Mouse (Mus musculus) left cerebral cortex, postnatal 25 days (tissue): ENCODE results near the gene Cdr2l. TPM values are rescaled to one million over a fixed set of nuclear protein-coding genes. Genes with fewer than 3 reads are reported as not detected.

Experiments
- DNase-seq, 2 experiments: peaks; one replicate each; pipeline ENCODE4 v3.0.0; 2022; ENCODE audit warnings: low spot score in 2 of 2, mixed read lengths in 1 of 2
- intact Hi-C: fragments of 180-260 bp; cut with DNase I; formaldehyde crosslinking; loops from one replicate; pipeline ENCODE4 v1.15.1; 2025
- total RNA-seq, 2 experiments: library from RNA; stranded (reverse); gene quantifications; 2 replicates each; pipeline ENCODE4 v1.2.3; 2021

The Cdr2l gene
- total RNA-seq, 2 experiments from 2014 or later: 19.8 to 20.9 TPM

GRCm38 (mm10) chr11:115400126-115400525, 18.4 kb downstream of the Cdr2l start:
- intact Hi-C loops: no loop called here
- DNase-seq: no peak

DNA sequence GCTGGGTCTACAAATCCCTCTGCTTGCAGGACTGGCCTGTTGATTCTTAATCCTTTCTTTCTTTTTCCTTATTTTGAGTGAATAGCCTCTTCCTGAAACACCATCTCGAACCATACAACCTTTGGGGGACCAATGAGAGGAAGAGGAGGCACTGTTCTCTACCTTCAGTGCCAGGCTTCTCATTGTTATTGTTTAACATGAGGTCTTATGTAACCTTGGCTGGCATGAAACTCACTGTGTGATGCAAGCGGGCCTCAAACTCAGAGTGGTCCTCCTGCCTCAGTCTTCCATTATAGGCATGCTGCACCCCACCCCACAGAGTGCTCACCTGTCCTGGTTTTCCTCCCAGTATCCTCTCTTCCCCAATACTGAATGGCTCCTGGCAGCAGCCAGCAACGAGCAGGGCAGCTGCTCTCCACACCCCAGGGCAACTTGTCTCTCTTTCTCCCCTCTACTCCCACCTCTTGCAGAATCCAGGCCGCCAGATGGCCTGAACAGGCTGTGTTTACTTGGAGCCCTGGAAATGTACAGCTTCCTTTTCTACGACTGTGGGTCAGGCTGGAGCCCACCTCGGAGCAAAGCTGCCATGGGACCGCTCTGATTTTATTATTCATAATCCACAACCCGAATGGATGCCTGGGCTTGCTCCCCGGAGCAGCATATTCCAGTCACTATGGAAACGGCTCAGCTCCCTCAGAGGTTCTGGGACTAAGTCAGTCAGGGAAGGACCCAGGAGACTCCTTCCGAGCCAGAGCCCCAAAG, 19.1 kb downstream of the Cdr2l start:
- peak; percentile 46 to 76 for DNase-seq
- intact Hi-C loops: no loop called here

GRCm38 (mm10) chr11:115403338-115404124, 21.8 kb downstream of the Cdr2l start, which contains the start of gene Mrpl58:
Gene Mrpl58 (plus strand): TSS chr11:115403752.
- intact Hi-C loops: no loop called here
- peak; percentile 89 to 90 for DNase-seq

- DNase-seq: no peak
Measured at GRCm38 (mm10) chr11:115405723-115406122, 24.0 kb downstream of the Cdr2l start.

GRCm38 (mm10) chr11:115406858-115407401, 25.2 kb downstream of the Cdr2l start:
- no peak for DNase-seq
- intact Hi-C loops: no loop called here

More at GRCm38 (mm10) chr11:115405723-115406122, 24.0 kb downstream of the Cdr2l start:
- intact Hi-C loops: no loop called here

DNA sequence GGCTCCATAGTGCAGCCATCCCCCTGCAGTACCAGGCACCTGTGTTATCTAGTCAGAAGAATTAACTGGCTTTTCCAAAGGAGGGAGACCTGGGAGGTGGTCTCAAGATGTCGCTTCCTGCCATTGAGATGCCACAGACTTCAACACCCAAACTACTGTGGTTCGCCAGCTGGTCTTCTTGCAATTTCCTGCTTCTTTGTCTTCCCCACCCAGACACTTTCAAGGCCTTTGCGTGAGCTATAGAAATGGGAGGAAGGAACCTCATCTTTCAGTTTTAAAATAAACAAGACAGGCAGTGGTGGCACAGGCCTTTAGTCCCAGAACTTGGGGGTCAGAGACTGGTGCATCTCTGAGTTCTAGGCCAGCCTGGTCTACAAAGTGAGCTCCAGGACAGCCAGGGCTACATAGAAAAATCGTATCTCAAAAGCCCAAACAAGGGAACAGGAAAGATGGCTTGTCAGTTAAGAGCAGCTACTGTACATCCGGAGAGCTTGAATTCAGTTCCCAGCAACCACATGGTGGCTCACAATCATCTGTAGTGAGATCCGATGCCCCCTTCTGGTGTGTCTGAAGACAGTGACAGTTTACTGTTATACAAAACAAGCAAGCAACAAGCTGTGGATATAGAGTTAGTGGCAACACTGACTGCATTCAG, 26.7 kb downstream of the Cdr2l start:
- DNase-seq: no peak
- intact Hi-C loops: no loop called here

- intact Hi-C loops: no loop called here
- DNase-seq: no peak
Measured at GRCm38 (mm10) chr11:115409556-115409955, 27.8 kb downstream of the Cdr2l start.

DNA sequence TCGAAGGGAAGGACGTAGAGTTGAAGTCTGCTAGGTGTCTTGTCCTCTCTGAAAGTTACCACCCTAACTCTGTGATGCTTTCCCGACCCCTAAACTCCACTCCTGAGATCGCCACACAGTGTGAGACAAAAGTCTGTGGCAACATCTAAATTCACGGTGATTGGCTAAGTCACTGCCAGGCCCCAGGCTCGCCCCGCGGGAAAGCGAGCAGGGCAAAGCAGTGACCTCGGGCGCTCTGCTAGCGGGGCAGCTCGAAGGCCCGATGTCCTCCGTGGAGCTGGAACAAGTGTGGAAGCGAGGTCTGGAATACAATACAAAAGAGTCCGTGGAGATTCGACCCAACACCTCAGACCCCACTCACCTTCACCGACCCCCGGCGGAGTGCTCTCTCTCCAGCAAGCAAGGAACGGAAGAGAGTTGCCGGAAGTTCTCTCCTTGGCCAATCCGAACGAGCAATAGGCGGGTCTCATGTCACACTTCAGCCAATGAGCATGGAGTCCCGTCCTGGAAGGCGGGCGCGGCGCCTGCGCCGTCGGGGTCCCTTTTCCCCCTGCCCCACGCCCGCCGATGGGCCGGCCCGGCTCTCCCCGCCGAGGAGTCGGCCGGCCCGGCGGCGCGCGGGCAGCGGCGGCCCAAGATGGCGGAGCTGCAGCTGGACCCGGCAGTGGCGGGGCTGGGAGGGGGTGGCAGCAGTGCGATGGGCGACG, 38.0 kb downstream of the Cdr2l start, which contains the start of the genes Atp5h and Kctd2:
Gene Atp5h, minus strand, starts transcription at position 432 of the 707 bp plus-strand sequence.
Gene Kctd2, plus strand, starts transcription at position 598 of the 707 bp plus-strand sequence.
- DNase-seq: peak; percentile 95 to 98
- intact Hi-C loops: no loop called here

- intact Hi-C loops: no loop called here
- DNase-seq: peak; percentile 45 to 59
Measured at GRCm38 (mm10) chr11:115420336-115421190, 38.8 kb downstream of the Cdr2l start.

GRCm38 (mm10) chr11:115421328-115421727, 39.6 kb downstream of the Cdr2l start:
- intact Hi-C loops: no loop called here
- DNase-seq: peak in 1 of 2 experiments; percentile 75

GRCm38 (mm10) chr11:115421972-115422371, 40.3 kb downstream of the Cdr2l start:
- DNase-seq: no peak
- intact Hi-C loops: no loop called here

DNA sequence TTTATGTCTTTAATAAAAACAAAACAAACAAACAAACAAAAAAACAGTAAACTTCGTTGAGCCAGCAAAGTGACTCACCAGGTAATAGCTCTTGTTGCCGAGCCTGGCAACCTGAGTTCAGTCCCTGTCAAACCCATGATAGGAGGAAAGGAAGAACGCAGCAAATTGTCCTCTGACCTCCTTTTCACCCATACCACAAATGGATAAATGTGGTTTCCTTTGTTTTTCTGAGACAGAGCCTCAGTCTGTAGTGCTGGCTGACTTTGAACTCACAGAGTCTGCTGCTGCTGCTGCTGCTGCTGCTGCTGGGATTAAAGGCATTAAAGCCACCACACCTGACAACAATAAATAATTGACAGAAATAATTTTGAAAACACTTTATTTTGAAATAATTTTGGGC, 41.4 kb downstream of the Cdr2l start:
- intact Hi-C loops: no loop called here
- DNase-seq: no peak

GRCm38 (mm10) chr11:115424666-115425065, 43.0 kb downstream of the Cdr2l start:
- DNase-seq: no peak
- intact Hi-C loops: no loop called here

DNA sequence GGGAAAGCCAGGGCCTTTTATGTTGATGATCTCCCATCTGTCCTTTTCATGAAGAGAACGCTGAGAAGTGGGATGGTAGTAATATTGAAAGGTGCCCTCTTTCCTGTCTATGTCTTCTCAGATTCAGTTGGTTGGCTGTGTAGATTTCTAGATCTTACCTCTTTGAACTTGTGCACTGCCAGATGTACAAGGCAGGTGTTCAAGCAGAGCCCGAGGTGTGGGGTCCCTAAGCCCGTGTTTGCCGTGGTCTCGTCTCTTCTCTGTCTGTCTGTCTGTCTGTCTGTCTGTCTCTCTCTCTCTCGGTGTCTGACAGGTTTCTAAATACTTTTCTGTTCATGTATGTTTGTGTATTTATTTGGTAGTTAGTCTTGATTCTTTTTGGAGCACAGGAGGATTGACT, 44.0 kb downstream of the Cdr2l start:
- DNase-seq: no peak
- intact Hi-C loops: no loop called here

DNA sequence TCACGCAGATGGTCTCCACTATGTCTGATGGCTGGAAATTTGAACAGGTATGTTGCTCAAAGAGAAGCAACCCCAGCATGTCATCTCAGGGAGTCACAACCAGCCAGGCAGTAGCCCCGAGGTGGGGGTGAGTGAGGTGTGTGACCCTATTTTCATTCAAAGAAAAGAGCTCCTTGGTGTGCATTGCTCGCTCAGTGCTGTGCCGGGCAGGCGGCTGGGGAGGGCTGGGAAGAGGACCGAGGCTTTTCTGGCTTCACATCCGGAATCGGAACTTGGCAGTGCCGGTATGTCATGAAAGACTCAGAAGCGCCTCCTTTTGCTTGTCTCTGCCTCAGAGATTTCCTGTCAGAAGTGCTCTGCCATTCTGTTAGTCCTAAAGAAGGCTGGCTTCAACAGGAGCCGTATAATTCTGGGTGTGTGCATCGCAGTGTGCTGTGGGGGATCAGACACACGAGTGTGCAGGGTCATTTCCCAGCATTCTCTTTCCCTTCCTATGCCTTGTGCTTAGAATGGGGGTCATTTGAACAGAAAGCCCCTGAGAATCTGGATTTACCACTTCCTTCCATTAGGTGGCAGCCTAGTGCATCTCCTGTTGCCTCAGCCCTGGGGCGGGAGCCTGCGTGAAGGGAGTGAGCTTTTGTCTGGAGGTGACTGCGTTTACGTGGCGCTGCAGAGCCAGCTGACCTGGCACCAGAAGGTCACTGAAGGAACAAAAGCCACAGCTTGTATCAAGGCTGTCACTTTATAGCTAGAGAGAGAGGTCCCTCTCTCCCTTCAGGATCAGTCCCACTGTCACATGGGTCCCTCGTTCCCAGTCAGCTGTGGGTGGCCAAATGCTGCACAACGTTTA, 46.0 kb downstream of the Cdr2l start:
- intact Hi-C loops: loop anchor here (1.0 kb wide), 1 partner anchor 47 kb away; no protein-coding TSS in a partner anchor

GRCm38 (mm10) chr11:115429307-115429706, 47.6 kb downstream of the Cdr2l start:
- intact Hi-C loops: no loop called here
- DNase-seq: peak in 1 of 2 experiments; percentile 74

More for the DNA sequence above, 46.0 kb downstream of the Cdr2l start:
- peak; percentile 74 to 84 for DNase-seq

DNA sequence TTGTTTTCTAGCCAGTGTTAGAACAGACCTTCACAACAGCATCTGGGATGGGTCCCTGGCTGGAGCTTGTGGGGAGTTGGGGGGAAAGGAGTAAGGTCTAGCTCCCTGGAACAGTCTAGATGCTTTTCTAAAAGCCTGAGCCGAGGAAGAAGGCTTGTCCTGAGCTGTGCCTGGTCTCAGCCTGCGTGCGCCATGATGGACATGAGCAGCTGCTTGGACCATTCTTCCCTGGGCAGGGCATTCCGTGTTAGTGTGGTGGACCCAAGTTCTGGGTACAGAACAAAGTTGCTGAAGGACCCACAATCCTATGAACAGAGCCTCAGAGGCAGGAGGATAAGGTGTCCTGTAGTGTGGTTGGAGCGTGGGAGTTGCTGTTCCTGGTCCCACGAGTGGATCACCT, 48.8 kb downstream of the Cdr2l start:
- DNase-seq: no peak
- intact Hi-C loops: no loop called here
